Mouse (Mus musculus): ENCODE results near the gene Mon1a.

The Mon1a gene

GRCm38 (mm10) chr9:107947241-107948194 lies 59.6 kb downstream of the Mon1a start:
- DNase-seq (ENCODE audit: low read depth in 2 of 2, low spot score in 2 of 2) = no peak

- DNase-seq (ENCODE audit: low read depth in 2 of 2, low spot score in 2 of 2) = no peak
Measured at GRCm38 (mm10) chr9:107949184-107949921, 61.4 kb downstream of the Mon1a start.

DNA sequence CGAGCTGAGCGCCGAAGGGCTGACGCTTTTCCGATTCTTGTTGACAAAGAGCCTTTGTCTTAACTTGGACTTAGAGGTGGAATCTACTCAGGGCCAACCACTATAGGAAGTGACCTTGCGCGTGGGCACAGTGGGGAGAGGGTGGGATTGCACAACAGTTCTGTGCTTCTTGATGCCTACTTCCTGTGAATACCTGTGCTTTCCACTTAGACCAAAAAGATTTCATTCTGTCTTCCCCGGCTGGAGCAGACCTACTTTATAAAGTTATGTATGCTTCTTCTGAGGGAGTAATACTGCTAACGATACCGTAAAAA lies 61.9 kb downstream of the Mon1a start, which contains the start of gene Traip:
Gene Traip, plus strand, starts transcription at position 215 of the 314 bp plus-strand sequence.
- DNase-seq (ENCODE audit: low read depth in 2 of 2, low spot score in 2 of 2) = no peak

GRCm38 (mm10) chr9:107950460-107951355 lies 62.8 kb downstream of the Mon1a start:
- DNase-seq (ENCODE audit: low read depth in 2 of 2, low spot score in 2 of 2) = peak; percentile 70 to 82
